Mouse (Mus musculus) layer of hippocampus, adult 18-20 months (tissue): Measurements from ENCODE around the gene B3glct. TPM values are rescaled to one million over a fixed set of nuclear protein-coding genes. Genes with fewer than 3 reads are reported as not detected.
A peak's percentile ranks its signal among the peaks of the same experiment; 100 is the strongest.

Experiments used
- DNase-seq, 2 experiments: peaks; one replicate each; pipeline ENCODE4 v3.0.0; 2022; ENCODE audit warnings: low spot score in 2 of 2
- total RNA-seq, 2 experiments: library from RNA; stranded (reverse); gene quantifications; 2 replicates each; pipeline ENCODE4 v1.2.3; 2021

B3glct gene
- total RNA-seq, 2 experiments from 2014 or later: 12.2 to 14.2 TPM

- DNase-seq: no peak
These were observed 15.1 kb upstream of the B3glct start for GRCm38 (mm10) chr5:149662980-149663379.

DNA sequence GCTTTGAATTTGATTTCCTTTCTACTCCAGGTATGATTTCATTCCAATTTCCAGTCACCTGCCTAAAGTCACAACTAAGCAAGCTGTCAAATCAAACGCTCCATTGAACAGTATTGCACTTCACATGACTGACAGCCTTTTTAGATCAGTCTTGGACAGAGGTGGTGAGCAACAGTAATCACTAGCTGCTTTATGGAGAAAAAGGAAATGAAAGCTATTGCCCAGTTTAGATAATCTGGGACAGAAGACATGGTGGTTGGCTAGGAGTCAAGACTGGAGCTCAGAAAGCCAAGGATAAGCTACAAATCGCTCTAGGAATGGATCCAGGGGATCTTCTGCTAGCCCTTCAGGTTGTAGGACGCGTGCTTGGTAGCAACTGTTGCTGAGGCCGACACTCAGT lies 14.6 kb upstream of the B3glct start:
- DNase-seq: no peak

DNA sequence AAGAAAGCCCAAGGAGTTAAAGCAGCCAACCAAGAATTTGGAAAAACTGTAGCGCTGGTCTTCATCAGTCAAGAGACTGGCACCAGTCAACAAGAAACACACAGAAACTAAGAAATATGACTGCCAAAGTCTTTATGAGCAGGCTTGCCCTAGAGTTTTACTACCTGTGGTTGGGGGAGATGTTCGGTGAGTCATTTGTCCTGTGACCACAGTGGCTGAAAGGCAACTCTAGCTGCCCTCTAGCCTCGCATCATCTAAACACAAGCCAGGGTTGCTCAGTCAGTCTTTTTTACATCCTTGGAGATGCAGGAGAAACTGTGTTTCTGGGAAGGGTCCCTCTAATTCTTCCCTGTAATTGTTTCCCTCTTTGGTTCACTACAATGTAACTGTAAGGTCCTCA lies 834 bp upstream of the B3glct start:
- no peak for DNase-seq

GRCm38 (mm10) chr5:149678990-149679348 lies 939 bp downstream of the B3glct start:
- no peak for DNase-seq

- no peak for DNase-seq
These were observed 1.3 kb downstream of the B3glct start for GRCm38 (mm10) chr5:149679362-149679761.

DNA sequence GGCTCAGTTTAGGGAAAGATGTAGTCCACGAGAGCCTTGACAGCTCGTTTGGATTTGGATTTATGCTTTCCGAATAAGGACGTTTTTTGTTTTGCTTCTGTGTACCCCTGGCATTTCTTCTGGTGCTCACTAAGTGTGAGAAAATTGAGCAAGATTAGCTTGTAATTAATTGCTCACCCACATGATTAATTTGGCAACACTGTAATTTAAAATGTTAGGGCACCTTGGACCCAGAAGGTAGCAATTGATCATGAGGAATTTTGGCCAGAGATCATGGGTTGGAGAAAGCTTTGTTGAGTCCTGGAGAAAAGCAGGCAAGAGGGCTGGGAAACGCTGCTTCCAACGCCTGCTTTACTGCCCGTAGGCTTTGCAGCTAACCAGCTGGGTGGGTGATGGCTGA lies 1.9 kb downstream of the B3glct start:
- DNase-seq: no peak

DNA sequence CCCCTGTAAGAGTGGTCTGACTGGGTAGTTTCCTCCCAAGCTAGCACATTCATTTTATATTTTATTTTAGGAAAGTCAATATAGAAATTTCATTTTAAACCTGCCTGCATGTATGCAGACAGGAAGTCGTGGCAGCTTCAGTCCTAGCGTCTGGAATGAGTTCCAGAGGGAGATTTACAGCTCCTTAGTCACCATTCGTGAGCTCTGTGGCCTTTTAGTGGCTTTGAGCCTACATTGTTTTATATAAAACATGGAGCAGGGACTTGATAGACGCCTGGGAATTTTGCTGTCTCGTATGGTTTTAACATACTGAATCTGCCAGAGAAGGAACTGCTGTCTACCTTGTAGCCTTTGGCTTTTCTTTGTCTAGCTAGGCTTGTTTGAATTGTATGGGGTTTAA lies 2.9 kb downstream of the B3glct start:
- no peak for DNase-seq

DNA sequence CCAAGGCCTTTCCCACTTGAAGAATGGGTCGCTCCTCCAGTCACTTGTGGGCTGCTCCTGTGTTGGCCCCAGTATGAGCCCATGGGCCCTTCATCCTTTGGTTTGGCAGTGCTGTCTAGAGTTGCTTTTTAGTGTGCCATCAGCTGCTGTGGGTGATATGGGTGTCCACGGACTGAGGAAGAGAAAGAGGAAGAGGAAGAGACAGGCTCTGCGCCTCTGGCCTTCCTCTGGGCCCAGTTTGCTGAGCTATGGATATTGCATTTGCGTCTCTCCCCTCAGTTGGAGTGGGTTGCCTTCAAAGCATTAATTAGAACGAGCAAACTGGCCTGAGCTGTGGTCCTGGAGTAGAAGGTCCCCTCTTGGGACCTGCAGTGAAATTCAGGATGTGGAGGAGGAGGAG lies 11.8 kb downstream of the B3glct start:
- no peak for DNase-seq

DNA sequence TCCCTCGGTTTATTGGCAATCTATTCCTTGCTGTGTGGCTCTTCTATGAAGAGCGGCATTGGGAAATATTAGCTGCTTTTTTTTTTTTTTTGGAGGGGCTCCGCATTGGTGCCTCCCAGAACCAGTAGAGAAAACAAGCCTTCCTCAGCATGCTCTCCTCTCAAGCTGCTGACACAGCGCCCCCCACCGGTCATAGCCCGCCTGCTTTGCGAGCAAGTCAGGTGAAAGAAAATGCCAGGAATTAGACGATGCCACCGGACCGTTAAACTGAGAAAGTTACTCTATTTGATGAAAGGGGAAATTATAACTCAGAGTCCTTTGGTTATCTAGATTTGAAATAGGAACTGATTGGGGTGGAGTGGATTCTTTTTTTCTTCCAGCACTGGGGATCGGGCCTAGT lies 14.5 kb downstream of the B3glct start:
- DNase-seq: peak in 1 of 2 experiments; percentile 22

DNA sequence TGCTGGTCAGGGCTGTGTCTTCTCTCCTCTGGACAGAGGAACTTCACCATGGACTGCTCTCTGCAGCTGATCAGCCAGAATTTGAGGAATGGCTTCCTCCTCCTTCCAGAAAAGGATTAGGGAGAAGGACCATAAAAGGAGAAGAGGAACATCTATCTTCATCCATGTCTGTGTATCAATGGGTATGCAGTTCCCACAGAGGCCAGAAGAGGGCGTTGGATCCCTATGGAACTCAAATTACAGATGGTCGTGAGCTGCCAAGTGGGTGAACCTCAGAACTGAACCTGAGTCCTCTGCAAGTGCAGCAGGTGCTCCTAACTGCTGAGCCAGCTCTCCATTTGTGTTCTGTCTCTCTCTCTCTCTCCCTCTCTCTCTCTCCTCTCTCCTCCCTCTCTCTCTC lies 15.2 kb downstream of the B3glct start:
- no peak for DNase-seq

DNA sequence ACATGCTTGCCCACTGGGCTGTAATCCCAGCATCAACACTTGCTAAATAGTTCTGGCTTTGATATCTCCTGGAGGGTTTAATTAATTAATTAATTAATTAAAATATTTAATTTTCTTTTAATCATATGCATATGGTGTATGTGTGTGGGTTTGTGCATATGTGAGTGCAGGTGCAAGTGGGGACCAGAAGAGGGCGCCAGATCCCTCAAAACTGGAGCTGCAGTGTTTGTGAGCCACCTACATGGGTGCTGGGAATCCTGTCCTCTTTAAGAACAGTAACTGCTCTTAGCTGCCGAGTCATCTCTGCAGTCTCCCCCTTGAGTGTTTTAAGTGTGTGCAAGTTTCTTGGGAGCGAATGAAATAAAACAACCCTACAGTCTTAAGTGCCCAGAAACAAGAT lies 15.9 kb downstream of the B3glct start:
- no peak for DNase-seq

DNA sequence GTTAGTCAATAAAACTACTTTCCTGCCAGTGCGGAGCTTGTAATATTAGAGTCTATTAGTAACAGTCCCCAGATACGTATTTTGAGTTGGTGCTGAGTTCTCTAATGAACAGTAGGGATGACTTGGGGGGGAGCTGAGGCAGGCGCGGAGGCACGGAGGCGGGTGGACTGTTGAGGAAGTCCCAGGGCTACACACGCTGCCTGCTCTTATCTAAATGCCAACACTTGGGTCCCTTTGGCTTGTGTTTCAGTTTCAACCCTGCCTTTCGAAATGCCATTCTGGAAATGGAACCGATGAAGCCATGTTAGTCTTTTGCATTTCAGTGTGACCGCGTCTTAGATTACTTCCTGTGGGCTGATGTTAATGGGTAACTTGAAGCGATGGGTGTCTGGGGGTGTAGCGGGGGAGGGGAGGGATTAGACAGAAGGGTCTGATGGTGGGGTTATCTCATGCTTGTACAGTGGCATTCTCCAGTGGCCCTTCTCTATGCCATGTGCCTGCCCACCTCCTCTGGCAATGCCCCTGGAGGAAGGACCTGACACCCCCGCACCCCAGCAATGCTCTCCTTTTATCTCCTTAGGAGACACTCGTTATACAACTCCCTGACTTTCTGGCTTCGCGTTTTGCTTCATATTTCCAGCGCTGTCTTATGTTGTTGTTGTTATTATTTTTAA lies 17.2 kb downstream of the B3glct start:
- DNase-seq: no peak

DNA sequence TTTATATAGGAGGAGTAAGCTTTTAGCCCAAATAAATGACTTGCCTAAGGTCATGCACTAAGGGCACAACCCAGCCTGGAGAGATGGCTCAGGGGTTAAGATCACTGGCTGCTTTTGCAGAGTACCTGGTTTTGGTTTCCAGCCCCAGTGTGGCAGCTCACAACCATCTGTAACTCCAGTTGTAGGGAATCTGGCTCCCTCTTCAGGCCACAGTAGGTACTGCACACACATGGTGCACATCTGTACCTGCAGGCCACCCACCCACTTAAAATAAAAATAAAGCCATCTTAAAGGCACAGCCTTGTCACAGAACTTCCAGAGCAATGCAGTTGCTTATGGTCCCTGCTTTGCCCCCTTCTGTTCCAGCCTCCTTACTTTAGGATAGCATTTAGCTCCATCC lies 24.7 kb downstream of the B3glct start:
- no peak for DNase-seq

DNA sequence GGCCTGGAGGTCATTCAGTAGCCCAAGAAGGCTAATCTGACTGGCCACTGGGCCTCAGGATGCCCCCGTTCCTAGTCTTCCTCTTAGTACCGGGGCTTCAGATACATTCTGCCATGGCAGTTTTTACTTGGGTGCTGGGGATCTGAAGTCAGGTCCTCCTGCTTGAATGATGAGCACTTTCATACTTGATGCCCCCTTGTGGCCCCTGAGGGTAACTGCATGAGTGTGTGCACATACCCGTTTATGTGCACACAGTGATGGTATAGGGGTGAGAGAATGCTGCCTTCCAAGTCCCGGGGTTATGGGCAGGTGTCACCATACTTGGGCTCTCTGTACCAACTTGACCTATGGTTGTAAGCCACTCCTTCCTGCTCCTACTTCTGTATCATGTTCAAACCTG lies 33.5 kb downstream of the B3glct start:
- no peak for DNase-seq

- peak in 1 of 2 experiments; percentile 80 for DNase-seq
These were observed 35.2 kb downstream of the B3glct start for GRCm38 (mm10) chr5:149713170-149713774.

DNA sequence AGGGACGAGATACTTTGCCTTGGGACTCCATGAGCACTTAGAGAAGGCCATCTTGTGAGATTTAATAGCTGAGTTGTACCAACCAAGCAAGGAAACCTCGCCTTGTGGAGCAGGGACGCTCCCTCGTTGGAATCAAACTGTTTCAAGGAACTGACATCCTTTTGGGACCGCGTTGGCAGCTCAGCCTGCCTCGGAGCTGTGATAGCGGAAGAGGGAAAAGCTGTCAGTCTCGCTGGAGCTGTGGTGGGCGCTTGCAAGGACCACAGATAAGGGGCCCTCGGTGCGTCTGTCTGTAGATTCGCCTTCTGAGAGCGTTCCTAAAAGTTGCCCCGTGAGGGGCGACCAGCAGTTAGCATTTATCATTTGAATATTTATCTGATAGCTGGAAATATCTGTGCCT lies 35.8 kb downstream of the B3glct start:
- DNase-seq: no peak

GRCm38 (mm10) chr5:149715571-149716328 lies 37.7 kb downstream of the B3glct start:
- no peak for DNase-seq

DNA sequence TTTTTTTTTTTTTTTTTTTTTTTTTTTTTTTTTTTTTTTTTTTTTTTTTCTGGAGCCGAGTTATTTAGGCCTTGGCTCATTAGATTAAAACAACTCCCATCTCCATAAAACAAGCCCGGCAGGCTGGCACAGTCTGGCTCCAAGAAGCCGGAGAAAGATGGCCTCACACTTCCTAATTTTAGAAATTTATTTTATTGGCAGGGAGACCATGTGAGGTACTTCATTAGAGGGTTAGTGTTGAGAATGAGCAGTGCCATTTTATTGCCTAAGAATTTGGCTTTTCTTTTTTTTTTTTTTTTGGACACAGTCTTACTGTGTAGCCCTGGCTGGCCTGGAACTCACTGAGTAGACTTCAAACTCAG lies 38.3 kb downstream of the B3glct start:
- no peak for DNase-seq

DNA sequence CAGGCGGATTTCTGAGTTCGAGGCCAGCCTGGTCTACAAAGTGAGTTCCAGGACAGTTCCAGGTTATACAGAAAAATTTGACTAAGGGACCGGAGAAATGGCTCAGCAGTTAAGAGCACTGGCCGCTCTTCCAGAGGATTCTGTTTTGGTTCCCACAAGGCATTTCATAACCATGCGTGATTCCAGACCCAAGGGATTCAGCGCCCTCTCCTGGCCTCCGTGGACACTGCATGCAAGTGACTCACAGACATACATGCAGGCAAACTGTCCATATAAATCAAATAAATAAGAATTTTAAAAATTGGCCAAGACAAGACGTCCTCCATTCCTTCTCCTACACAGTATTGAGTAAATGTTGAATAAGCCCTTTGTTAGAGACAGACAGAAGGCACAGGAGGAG lies 53.7 kb downstream of the B3glct start:
- no peak for DNase-seq

DNA sequence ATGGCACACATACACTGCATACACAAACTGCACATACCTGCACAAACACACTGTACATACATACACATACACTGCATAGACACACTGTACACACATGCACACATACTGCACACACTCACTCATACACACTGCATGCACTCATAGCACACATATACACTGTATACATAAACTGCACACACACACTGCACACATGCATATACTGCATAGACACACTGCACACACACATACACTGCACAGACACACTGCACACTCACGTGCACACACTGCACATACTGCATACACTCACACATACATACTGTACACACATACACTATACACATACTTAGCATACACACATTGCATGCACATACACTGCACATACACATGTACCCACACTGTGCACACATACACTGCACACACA lies 59.2 kb downstream of the B3glct start:
- DNase-seq: no peak

DNA sequence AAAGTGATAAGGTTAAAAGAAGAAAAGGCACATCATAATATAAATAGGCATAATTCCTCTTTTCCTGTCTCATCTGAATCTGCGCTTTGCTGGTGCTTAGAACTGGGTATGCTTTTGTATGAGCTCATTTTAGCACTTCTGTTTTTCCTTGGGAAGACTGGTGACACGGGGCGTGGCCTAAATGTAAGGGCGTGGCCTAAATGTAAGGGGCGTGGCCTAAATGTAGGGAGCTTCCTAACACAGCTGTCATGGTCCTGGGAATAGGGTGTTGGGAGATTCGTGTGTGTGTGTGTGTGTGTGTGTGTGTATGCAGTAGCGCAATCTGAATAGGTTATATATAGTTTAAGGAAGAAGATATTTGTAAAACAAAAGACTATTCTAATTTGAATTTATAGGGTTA lies 62.1 kb downstream of the B3glct start:
- no peak for DNase-seq

DNA sequence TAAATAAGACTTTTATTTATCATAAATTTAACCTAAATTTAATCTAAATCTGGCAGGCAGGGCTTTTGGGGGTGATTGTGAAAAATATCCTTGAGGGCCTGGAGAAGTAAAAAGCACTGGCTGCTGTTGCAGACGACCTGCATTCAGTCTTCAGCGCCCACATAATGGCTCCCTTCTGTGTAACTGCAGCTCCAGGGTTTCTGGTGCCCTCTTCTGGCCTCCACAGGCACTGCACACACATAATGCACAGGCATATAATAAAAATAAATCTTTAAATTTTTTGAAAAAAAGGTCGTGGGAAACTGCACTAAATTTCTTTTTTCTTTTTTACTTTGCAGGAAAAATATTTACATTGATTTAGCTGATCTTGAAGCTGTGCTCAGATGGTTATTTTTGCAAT lies 62.7 kb downstream of the B3glct start:
- no peak for DNase-seq

GRCm38 (mm10) chr5:149742286-149742685 lies 64.3 kb downstream of the B3glct start:
- no peak for DNase-seq
